Mouse (Mus musculus): ENCODE measurements around the gene Ryr2. TPM values are rescaled to one million over a fixed set of nuclear protein-coding genes. Genes with fewer than 3 reads are reported as not detected.

Ryr2 gene
- polyA plus RNA-seq, 1 experiment from 2014 or later, result 7.1 TPM

DNA sequence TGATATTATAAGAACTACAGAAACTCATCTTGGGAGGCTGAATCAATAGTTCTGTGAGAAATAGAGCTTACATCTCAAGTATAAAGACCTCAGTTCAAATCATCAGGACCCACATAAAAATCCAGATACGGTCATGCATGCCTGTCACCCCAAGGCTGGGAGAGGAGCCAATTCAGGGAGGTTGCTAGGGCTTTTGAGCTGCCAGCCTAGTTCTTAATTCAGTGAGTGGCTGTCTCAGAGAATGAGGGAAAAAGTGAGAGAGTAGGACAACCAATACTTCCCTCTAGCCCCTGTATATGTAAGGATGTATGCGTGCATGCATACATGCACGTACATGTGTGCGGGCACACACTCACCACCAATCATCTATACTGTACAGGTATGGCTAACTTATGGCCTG, 390.5 kb downstream of the Ryr2 start:
- no peak overlapping the region for H3K27ac ChIP-seq (replicated peaks)
- no peak overlapping the region for H3K4me3 ChIP-seq (replicated peaks)
- no peaks in the 10 kb centered on the region for H3K9me3 ChIP-seq (replicated peaks)
- no peaks in the 10 kb centered on the region for H3K27me3 ChIP-seq (replicated peaks)
- WGBS, result 91% methylated on average over 4 of the region's 4 CpGs
- H3K4me2 ChIP-seq, result no peak overlapping the region
- H3K9ac ChIP-seq (replicated peaks), result no peak overlapping the region
- H3K4me1 ChIP-seq, result no peaks in the 10 kb centered on the region
- peaks cover 5% of the 10 kb centered on the region; the same call in 1 of the 2 replicates for H3K36me3 ChIP-seq
- no peak for ATAC-seq (ENCODE audit: low FRiP score)

DNA sequence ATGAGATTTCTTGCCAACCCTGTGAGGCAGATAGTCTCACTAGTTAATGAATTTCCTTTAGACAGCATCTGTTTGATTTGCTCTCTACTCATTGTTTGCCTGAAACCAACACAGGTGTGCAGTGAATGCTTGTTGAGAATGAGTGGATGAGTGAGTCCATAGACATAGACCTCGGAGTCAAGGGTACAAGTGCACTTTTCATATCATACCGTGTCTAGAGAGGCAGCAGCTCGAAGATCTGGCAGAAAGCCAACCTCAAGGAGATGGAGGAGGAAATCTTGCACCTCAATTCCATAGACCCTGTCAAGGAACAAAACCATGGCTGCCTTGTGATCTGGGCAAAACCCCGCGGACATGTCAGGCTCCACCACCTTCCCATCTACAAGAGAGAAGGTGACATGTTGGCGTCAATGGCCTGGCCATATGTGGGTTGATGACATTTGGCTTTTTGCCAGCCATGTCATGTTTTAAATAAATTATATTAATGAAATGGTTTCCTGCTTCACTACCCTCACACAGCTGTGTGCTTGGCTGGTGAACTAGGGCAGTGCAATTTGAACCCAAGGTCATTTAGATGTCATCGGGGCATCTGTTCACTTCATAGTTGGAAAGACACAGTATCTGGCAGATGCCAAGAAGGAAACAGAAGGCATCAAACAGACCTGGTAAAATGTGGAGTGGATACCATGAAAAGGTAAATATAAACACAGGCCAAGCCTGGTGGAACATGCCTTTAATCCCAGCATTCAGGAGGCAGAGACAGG, 396.9 kb downstream of the Ryr2 start:
- no peak for ATAC-seq (ENCODE audit: low FRiP score)
- Histone ChIP-seq H3K9me3 (replicated peaks) (no peaks in the 10 kb centered on the region), H3K4me3 (replicated peaks) (no peak overlapping the region), H3K4me2 (no peak overlapping the region), H3K4me1 (no peaks in the 10 kb centered on the region), H3K36me3 (peaks cover 22% of the 10 kb centered on the region), H3K9ac (replicated peaks) (no peak overlapping the region), H3K27ac (replicated peaks) (no peak overlapping the region), H3K27me3 (replicated peaks) (no peaks in the 10 kb centered on the region)
- 85% methylated on average over 7 of the region's 7 CpGs for WGBS

DNA sequence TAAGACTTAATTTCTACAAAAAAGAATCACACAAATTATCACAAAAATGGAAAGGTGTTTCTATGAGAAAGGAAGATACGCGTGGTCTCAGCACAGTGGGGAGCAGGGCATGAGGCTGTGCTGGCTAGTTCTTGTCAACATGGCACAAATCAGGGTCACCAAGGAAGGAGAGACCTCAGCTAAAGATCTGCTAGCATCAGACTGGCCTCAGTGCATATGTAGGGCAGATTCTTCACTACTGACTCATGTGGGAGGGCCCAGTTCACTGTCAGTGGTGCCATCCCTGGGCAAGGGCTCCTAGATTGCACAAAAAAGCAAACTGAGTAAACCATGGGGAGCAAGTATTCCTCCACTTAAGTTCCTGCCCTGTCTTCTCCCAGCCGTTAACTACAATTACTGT, 405.0 kb downstream of the Ryr2 start:
- Histone ChIP-seq H3K36me3 (peaks cover 12% of the 10 kb centered on the region; the same call in 1 of the 2 replicates), H3K4me2 (no peak overlapping the region), H3K9ac (replicated peaks) (no peak overlapping the region), H3K4me3 (replicated peaks) (no peak overlapping the region), H3K9me3 (replicated peaks) (no peaks in the 10 kb centered on the region), H3K27me3 (replicated peaks) (no peaks in the 10 kb centered on the region), H3K27ac (replicated peaks) (no peak overlapping the region), H3K4me1 (no peaks in the 10 kb centered on the region)
- WGBS, result 91% methylated on average over 3 of the region's 3 CpGs
- ATAC-seq (ENCODE audit: low FRiP score), result no peak

DNA sequence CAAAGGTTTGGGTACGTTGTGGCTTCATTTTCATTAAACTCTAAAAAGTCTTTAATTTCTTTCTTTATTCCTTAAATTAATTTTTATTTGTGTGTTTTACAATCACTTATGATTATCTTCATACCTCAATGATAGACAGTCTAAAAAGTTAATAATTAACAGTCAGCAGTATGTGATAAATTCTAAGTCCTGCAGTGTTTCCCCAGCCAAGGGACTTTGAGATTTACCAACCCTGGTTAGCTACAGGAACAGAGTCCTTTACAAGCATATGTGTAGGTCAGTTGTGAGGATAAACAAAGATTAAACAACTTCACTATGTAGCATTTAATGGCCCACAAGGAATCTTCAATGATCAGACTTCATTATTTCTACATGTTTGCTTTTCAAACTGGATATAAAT, 410.2 kb downstream of the Ryr2 start:
- no peak overlapping the region for H3K9ac ChIP-seq (replicated peaks)
- 83% methylated on average over 1 of the region's 1 CpGs for WGBS
- H3K4me2 ChIP-seq, result no peak overlapping the region
- no peak overlapping the region for H3K4me3 ChIP-seq (replicated peaks)
- H3K27me3 ChIP-seq (replicated peaks), result no peaks in the 10 kb centered on the region
- no peaks in the 10 kb centered on the region for H3K4me1 ChIP-seq
- ATAC-seq (ENCODE audit: low FRiP score), result no peak
- no peak overlapping the region for H3K27ac ChIP-seq (replicated peaks)
- H3K36me3 ChIP-seq, result peaks cover 13% of the 10 kb centered on the region; the same call in 1 of the 2 replicates
- H3K9me3 ChIP-seq (replicated peaks), result no peaks in the 10 kb centered on the region

DNA sequence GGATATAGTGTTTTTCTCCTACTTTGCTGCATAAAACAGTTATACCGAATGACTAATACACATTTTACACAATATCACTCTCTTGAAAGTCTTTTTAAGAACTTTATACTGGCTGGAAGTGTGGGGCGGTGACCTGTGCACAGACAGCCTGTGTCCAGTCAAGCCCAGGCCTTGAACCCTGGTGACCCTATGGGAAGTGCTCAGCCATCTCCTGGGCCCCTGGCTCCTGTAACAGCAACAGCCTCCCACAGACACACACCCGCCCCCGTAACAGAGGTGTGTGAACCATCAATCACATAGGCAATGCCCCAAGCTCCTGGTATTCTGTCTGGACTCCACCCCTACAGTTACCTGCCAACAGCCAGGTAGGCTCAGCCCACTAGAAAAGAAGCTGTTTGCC, 424.9 kb downstream of the Ryr2 start:
- Histone ChIP-seq H3K4me3 (replicated peaks) (no peak overlapping the region), H3K9me3 (replicated peaks) (no peaks in the 10 kb centered on the region), H3K27ac (replicated peaks) (no peak overlapping the region), H3K9ac (replicated peaks) (no peak overlapping the region), H3K4me1 (no peaks in the 10 kb centered on the region), H3K4me2 (no peak overlapping the region), H3K27me3 (replicated peaks) (no peaks in the 10 kb centered on the region), H3K36me3 (peaks cover 3% of the 10 kb centered on the region; the same call in 1 of the 2 replicates)
- no peak for ATAC-seq (ENCODE audit: low FRiP score)
- 84% methylated on average over 4 of the region's 4 CpGs for WGBS

DNA sequence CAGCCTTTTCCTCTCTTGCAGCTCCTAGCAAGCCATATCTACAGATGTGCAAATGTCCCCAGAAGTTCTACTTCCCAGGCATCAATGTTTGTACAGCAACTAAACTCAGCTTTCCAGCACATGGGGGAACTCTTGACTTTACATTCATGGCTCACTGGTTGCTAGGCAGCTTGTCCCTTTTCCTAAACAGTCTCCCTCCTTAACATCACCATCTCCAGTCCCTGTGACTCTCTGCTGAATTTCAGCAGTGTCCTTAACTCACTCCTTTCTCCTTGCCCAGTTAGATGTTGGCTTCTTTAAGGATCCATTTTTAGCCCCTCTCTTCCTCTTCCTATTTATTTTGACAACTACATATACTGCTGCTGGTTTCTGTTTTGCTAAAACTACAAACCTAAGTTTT, 443.9 kb downstream of the Ryr2 start:
- no peak for ATAC-seq (ENCODE audit: low FRiP score)
- H3K27me3 ChIP-seq (replicated peaks), result no peaks in the 10 kb centered on the region
- H3K36me3 ChIP-seq, result peaks cover 12% of the 10 kb centered on the region
- H3K4me1 ChIP-seq, result no peaks in the 10 kb centered on the region
- H3K9ac ChIP-seq (replicated peaks), result no peak overlapping the region
- H3K4me3 ChIP-seq (replicated peaks), result no peak overlapping the region
- H3K27ac ChIP-seq (replicated peaks), result no peak overlapping the region
- H3K4me2 ChIP-seq, result no peak overlapping the region
- no peaks in the 10 kb centered on the region for H3K9me3 ChIP-seq (replicated peaks)

DNA sequence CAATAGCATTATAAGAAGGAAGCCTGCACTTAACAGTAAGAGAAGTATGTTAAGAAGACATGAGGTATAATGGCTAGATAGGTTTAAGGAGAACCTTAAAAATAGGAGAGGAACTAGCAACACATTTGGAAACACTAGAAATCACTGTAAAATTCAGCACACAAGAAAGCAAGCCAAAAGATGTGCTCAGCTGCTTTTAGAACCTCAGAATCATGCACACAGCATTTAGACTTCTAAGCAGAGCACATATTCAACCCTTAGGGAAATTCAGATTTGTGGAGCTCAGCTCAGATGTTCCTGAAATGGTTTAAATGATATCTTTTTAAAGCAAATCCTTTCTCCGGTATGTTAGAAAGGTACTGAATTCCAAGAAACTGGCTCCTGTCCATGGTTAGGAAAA, 461.9 kb downstream of the Ryr2 start:
- 95% methylated on average over 1 of the region's 1 CpGs for WGBS
- no peak overlapping the region for H3K27ac ChIP-seq (replicated peaks)
- H3K9me3 ChIP-seq (replicated peaks), result no peaks in the 10 kb centered on the region
- H3K4me1 ChIP-seq, result no peaks in the 10 kb centered on the region
- H3K4me2 ChIP-seq, result no peak overlapping the region
- 0 out of 2 replicates have a peak, but pooled peaks cover 2% of the 10 kb centered on the region for H3K36me3 ChIP-seq
- H3K9ac ChIP-seq (replicated peaks), result no peak overlapping the region
- ATAC-seq (ENCODE audit: low FRiP score), result no peak
- no peak overlapping the region for H3K4me3 ChIP-seq (replicated peaks)
- no peaks in the 10 kb centered on the region for H3K27me3 ChIP-seq (replicated peaks)

DNA sequence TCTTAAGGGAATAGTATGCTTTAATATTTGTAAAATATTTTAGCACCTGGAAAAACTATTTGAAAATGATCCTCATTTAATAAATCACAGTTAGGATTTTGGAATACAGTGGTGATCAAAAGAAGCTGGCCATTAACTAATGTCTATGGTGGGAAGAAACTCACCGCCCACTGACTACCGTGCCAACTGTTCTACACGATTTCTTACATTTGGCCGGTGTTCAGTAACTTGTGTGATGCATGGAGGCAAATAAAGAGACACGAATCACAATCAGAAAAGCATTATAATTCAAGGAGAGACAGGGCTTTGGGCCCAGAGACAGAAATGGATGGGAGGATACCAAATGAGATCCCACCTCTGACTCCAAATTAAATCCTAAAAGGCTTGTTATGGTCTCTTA, 470.4 kb downstream of the Ryr2 start:
- Histone ChIP-seq H3K4me3 (replicated peaks) (no peak overlapping the region), H3K9me3 (replicated peaks) (no peaks in the 10 kb centered on the region), H3K4me2 (no peak overlapping the region), H3K36me3 (0 out of 2 replicates have a peak, but pooled peaks cover 2% of the 10 kb centered on the region), H3K27me3 (replicated peaks) (no peaks in the 10 kb centered on the region), H3K27ac (replicated peaks) (no peak overlapping the region), H3K9ac (replicated peaks) (no peak overlapping the region), H3K4me1 (no peaks in the 10 kb centered on the region)
- WGBS, result 82% methylated on average over 5 of the region's 5 CpGs
- ATAC-seq (ENCODE audit: low FRiP score), result no peak

DNA sequence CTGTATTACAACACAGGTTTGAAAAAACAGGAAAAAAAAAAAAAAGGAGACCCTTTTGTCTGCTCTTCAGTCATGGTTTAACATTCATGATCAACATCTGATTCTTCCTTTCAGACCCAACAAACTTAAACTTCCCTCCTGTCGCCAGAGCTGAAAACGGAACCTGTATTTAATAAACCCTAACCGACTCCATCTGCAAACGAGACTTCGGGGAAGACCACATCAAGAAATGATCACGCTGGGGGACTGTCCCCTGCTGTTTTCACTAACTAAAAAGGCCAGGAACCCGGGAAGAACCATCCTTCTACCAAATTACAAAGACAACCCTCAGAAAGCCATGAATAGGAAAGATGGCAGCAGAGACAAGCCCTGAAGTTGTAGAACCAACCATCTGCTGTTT, 482.2 kb downstream of the Ryr2 start:
- Histone ChIP-seq H3K4me3 (replicated peaks) (no peak overlapping the region), H3K9ac (replicated peaks) (no peak overlapping the region), H3K36me3 (peaks cover 1% of the 10 kb centered on the region; the same call in 1 of the 2 replicates), H3K27ac (replicated peaks) (no peak overlapping the region), H3K9me3 (replicated peaks) (no peaks in the 10 kb centered on the region), H3K4me1 (no peaks in the 10 kb centered on the region), H3K4me2 (no peak overlapping the region), H3K27me3 (replicated peaks) (no peaks in the 10 kb centered on the region)
- WGBS, result 70% methylated on average over 7 of the region's 7 CpGs
- no peak for ATAC-seq (ENCODE audit: low FRiP score)

DNA sequence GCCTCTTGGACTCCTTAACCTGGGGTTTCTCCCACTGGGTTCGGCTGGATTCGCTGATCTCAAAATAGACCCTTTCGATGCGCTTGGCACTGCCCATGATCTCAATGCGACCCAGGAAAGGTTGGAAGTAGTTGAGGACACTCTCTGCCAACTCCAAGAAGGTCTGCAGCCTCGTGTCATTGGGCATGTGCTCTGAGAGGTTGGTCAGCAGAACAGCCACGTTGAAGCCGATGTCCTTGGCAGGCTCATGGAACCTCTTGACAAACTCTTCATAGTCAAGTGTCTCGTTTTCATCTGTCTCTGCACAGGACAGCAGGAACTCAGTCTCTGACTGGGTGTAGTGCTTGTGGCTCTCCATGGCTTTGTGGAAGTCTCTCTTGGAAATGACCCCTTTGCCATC, 511.3 kb downstream of the Ryr2 start:
- Histone ChIP-seq H3K4me2 (no peak overlapping the region), H3K27ac (replicated peaks) (no peak overlapping the region), H3K4me1 (no peaks in the 10 kb centered on the region), H3K4me3 (replicated peaks) (no peak overlapping the region), H3K27me3 (replicated peaks) (no peaks in the 10 kb centered on the region), H3K9ac (replicated peaks) (no peak overlapping the region), H3K9me3 (replicated peaks) (no peaks in the 10 kb centered on the region), H3K36me3 (peaks cover 39% of the 10 kb centered on the region)
- ATAC-seq (ENCODE audit: low FRiP score), result no peak
- WGBS, result 87% methylated on average over 9 of the region's 9 CpGs

DNA sequence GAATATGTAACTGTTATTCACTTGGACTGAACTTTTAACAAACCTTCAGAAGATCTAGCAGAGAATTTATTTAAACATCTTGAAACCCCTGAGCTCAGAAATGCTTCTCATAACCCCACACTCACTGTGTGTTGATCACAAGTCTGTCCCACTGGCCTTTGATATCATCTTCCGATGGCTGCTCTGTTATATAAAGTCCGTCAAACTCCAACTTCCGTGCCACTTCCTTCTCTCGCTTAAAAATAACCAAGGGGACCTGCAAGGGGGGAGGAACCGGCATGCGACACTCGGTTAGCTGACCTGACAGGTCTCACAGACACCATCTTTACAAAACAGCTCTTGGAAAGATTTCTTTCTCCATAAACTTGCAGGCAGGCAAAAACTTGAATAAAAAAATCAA, 521.5 kb downstream of the Ryr2 start:
- H3K4me2 ChIP-seq, result no peak overlapping the region
- peaks cover 21% of the 10 kb centered on the region for H3K36me3 ChIP-seq
- no peak overlapping the region for H3K9ac ChIP-seq (replicated peaks)
- no peak for ATAC-seq (ENCODE audit: low FRiP score)
- no peaks in the 10 kb centered on the region for H3K9me3 ChIP-seq (replicated peaks)
- no peaks in the 10 kb centered on the region for H3K4me1 ChIP-seq
- H3K4me3 ChIP-seq (replicated peaks), result no peak overlapping the region
- H3K27ac ChIP-seq (replicated peaks), result no peak overlapping the region
- no peaks in the 10 kb centered on the region for H3K27me3 ChIP-seq (replicated peaks)
- 87% methylated on average over 7 of the region's 7 CpGs for WGBS

DNA sequence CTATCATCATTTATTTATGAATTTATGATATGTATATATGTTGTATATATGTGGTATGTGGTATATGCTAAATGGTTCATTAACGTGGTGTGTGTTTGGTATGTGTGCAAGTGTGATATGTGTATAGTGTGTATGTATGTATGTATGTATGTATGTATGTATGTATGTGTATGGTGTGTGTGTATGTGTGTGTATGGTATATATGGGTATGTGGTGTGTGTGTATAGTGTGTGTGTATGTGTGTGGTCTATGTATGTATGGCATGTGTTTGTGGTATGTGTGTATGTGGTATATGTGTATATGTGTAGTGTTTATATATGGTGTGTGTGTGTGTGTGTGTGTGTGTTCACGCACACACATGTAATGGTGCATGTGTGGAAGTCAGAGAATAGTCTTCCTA, 534.2 kb downstream of the Ryr2 start:
- WGBS, result 93% methylated on average over 1 of the region's 2 CpGs
- H3K4me1 ChIP-seq, result no peaks in the 10 kb centered on the region
- H3K9ac ChIP-seq (replicated peaks), result no peak overlapping the region
- H3K27ac ChIP-seq (replicated peaks), result no peak overlapping the region
- H3K36me3 ChIP-seq, result peaks cover 3% of the 10 kb centered on the region; the same call in 1 of the 2 replicates
- H3K4me3 ChIP-seq (replicated peaks), result no peak overlapping the region
- no peak for ATAC-seq (ENCODE audit: low FRiP score)
- H3K9me3 ChIP-seq (replicated peaks), result no peaks in the 10 kb centered on the region
- H3K27me3 ChIP-seq (replicated peaks), result no peaks in the 10 kb centered on the region
- H3K4me2 ChIP-seq, result no peak overlapping the region
